13 mouse cellular contexts compared by ENCODE assay signal in genomic region chr10:53332752-53333151, GRCm38 (mm10). TPM values are rescaled to one million over a fixed set of nuclear protein-coding genes. Genes with fewer than 3 reads are reported as not detected.
"Had no signal": no experiment of that assay in that cellular context is flagged by ENCODE, and none has a peak within 500 bp of the region (broad histone marks: within the 10 kb centered on the region; RNA-seq: fewer than 3 reads in every experiment).

No protein-coding gene starts in this region.

- H3K9ac ChIP-seq: liver, embryonic 13.5 days; midbrain, embryonic 13.5 days had no signal

- H3K4me3 ChIP-seq: left cerebral cortex, adult 2 months; limb, embryonic 10.5 days; liver, embryonic 13.5 days; midbrain, embryonic 13.5 days had no signal

- H3K4me1 ChIP-seq: limb, embryonic 10.5 days; midbrain, embryonic 13.5 days had no signal

- H3K36me3 ChIP-seq: limb, embryonic 10.5 days; liver, embryonic 13.5 days; midbrain, embryonic 13.5 days had no signal

- H3K4me2 ChIP-seq: liver, embryonic 13.5 days; midbrain, embryonic 13.5 days had no signal

- H3K9me3 ChIP-seq: limb, embryonic 10.5 days; liver, embryonic 13.5 days; midbrain, embryonic 13.5 days had no signal

- H3K27ac ChIP-seq: left cerebral cortex, adult 2 months; limb, embryonic 10.5 days; midbrain, embryonic 13.5 days had no signal

- ATAC-seq: lung, postnatal 0 days; midbrain, embryonic 13.5 days had no signal

- DNase-seq: kidney, postnatal 10 days; kidney, postnatal 4 days; liver, embryonic 13.5 days; lung, adult 2 months; lung, postnatal 36 days; right cerebral cortex, postnatal 14 days; thymus, adult 18-20 months; thymus, postnatal 14 days had no signal

- H3K27me3 ChIP-seq: liver, embryonic 13.5 days; midbrain, embryonic 13.5 days had no signal

RNA-seq across cellular contexts. Expression of gene Pln, which starts 4.7 kb away (rescaled TPM):
- total RNA-seq: midbrain, postnatal 0 days had no signal
